Mouse (Mus musculus) bone marrow macrophage, adult 2 months (primary cell): ENCODE measurements around the gene Bbs4. TPM values are rescaled to one million over a fixed set of nuclear protein-coding genes. Genes with fewer than 3 reads are reported as not detected.

Experiments used
- H3K27ac ChIP-seq: 2 replicates; pipeline ENCODE4 v1.5.1; 2012; ENCODE audit warnings: low read depth, low read length; ENCODE audit not compliant: insufficient read depth
- H3K4me1 ChIP-seq: 2 replicates; pipeline ENCODE4 v1.6.1; 2012; ENCODE audit warnings: low read length; ENCODE audit not compliant: control insufficient read depth, insufficient read depth
- H3K4me3 ChIP-seq: 2 replicates; pipeline ENCODE4 v1.5.1; 2012; ENCODE audit warnings: mild to moderate bottlenecking, low read length, moderate library complexity; ENCODE audit not compliant: insufficient read depth
- CTCF ChIP-seq: IDR thresholded peaks from 2 replicates; pipeline ENCODE4 v1.5.1; 2012; ENCODE audit warnings: low read depth, mild to moderate bottlenecking, low read length, moderate library complexity
- POLR2A ChIP-seq: IDR thresholded peaks from 2 replicates; pipeline ENCODE4 v1.6.1; 2012; ENCODE audit warnings: mild to moderate bottlenecking, low read depth, low read length, borderline replicate concordance
- polyA plus RNA-seq: library from polyadenylated mRNA; stranded (reverse); fragments of >200 nt; gene quantifications from 2 replicates; pipeline ENCODE4 v1.2.4, GENCODE M21; 2012; ENCODE audit not compliant: missing spikeins, insufficient read depth, insufficient read length

Gene Bbs4
- polyA plus RNA-seq, 1 experiment, result 5.9 TPM

DNA sequence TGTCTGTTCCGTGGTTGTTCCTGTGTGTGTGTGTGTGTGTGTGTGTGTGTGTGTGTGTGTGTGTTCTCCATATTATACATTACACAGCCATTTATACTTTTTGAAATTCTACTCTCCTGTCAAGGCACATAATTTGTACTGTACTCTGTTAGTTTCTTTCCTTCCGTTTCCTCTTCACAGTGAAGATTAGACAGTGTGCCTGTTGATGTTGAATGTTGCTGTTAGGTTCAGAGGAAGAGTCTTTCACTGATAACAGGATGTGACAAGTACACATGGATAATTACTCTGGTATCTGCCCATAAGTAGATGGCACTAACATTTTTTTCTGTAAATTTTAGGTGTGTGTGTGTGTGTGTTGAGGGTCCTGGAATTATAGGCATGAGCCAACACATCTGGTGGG lies 56.9 kb downstream of the Bbs4 start:
- no peak overlapping the region for H3K4me3 ChIP-seq
- H3K4me1 ChIP-seq, result peaks cover 34% of the 10 kb centered on the region
- TF ChIP-seq POLR2A (no peak), CTCF (no peak)
- H3K27ac ChIP-seq, result no peak overlapping the region

DNA sequence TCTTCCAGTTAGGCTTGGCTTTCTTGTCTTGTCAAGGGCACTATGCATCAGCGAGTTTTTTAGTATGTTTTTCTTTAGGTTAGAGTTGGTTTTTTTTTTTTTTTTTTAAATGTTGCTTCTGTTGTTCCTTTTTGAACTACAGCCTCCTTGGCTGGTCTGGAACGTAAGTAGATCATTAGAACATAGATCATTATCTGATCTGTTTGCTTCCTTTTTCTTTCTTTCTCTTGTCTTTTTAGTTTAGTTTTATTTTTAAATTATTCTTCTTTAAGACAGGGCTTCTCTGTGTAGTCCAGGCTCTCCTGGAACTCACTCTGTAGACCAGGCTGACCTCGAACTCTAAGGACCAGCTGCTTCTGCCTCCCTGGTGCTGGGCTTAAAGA lies 60.8 kb downstream of the Bbs4 start:
- peaks cover 48% of the 10 kb centered on the region for H3K4me1 ChIP-seq
- TF ChIP-seq POLR2A (no peak), CTCF (no peak)
- H3K4me3 ChIP-seq, result peak overlapping the region; percentile 74
- peak overlapping the region; percentile 75 for H3K27ac ChIP-seq

DNA sequence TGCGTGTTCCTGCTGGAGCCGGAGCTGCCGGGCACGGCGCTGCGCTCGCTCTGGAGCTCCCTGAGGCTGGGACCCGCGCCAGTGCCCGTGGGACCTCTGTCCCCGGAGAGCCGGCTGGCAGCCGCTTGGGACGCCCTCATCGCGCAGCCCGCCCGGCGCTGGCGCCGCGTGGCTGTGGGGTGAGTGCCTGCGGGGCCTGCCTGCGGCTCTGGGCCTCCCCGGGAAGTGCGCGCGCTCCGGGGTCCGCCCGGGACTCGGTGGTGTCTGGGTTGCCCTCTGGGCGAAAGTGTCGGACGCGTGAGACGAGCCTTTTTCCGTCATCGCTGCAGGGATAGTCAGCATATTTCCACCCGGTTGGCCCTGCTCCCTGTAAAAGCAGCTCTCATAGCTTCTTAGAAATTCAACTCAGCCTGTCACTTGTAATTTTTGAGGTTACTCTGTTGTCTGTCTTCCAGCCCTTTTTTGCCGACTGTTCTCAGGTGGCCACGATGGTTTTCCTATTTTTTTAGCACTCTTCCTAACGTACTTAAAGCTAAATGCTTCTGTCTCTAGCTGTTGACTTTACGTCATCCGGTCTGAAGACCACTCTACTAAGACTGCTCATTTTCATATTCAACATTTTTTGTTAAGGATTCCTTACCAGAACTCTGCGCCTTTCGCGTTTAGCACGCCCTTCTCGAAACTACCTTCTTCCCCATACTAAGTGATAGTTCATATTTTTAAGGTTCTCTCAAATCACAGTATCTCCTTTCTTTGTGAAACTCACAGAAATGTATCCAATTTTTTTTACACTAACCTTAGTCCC lies 61.4 kb downstream of the Bbs4 start:
- TF ChIP-seq CTCF (no peak), POLR2A (no peak)
- Histone ChIP-seq H3K27ac (peak overlapping the region; percentile 75), H3K4me1 (peaks cover 53% of the 10 kb centered on the region), H3K4me3 (peak overlapping the region; percentile 74)

DNA sequence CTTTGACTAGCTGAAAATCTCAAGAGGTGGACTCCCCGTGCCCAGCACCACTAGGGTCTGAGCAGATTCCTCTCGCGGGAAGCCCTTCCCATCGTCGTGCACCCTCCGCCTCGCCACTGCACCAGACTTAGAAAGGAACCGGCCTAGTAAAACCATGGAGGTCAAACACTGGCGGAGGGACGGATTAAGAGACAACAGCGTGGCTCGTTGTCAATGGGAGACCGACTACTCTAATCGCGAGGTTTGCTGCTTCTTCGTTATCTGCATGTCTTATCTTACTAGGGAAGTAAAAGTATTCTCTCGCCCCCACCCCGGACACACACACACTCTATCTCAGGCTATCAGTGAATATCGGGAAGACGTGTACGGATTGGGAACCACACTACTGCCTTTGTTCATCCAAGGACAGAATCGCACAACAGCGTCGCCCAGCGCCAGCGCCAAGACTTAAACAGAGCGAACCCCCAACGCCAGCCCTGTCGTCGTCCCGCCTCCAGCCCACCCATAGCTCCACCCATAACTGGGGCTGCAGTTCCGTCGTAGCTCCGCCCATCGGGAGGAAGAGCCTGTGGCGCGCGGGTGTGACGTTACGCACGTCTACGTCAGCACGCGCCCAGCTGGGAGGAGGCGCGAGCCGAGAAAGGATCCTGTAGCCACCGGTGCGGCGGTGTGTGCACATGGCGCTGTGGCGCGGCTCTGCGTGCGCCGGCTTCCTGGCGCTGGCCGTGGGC lies 62.2 kb downstream of the Bbs4 start, which contains the start of gene Adpgk:
Gene Adpgk (plus strand): TSS at position 602 of the 731 bp plus-strand sequence.
- Histone ChIP-seq H3K27ac (peak within 1 kb of the TSS; percentile 75), H3K4me3 (peak within 1 kb of the TSS; percentile 74), H3K4me1 (peaks cover 54% of the 10 kb centered on the region)
- TF ChIP-seq POLR2A (no peak), CTCF (no peak; the same call in 1 of the 2 replicates)

DNA sequence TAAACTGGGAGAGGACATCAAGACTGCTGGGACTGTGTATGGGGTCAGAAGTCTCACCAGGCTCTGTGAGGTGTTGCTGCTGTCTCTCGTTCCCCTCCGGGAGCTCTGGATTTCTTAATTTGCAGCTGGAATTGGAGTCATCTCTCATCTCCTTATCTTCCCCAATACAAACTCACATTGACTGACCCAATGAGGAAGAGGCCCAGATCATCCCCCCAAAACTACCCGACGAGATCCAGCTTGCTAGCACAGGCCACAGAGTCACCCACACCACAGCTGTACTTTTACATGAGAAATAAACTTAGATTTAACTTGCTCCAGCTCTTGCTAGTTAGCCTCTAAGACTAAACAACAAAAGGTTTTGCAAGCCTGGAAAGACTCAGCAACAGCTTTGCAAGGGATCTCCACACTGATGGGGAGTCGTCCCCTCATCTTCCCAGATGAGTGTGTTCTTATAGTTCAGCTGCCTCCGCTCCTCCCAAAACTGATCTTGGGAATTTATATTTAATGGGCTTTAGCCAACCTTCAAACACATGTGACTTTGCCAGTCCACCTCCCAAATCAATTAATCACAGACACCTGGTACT lies 63.7 kb downstream of the Bbs4 start:
- Histone ChIP-seq H3K27ac (no peak overlapping the region), H3K4me1 (peaks cover 39% of the 10 kb centered on the region), H3K4me3 (no peak overlapping the region)
- no peak for TF ChIP-seq CTCF
- TF ChIP-seq POLR2A, result no peak

DNA sequence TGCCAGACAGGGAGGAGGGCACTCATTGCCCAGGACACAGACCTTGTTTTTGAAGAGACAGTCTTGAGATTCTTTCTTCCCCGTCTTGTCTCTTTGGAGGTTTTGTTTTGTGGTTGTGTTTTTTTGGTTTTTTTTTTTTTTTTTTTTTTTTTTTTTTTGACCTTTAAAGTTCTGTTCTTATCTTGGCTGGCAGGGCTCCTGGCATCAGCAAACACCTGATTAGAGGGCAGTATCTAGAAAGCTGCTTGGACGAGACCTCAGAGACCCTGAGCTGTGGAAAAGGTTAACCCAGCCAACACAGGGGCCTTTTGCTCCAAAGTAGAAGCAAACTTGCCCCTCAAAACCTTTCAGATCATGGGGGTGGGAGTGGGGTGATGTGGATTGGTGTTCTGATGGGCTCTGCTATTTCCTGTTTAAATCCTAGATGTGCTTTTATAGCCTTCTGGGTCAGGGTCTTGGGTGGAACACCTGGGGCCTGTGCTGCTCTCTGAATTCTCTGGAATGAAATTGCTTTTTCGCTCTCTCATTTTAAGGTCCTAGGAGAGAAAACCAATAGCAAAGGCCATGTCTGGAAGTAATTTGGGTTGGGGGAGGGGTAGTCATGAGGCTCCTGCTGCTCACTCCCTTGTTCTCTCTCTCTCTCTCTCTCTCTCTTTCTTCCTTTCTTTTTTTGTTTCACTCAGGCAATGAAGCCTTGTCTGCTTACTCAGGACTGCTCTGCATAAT lies 64.5 kb downstream of the Bbs4 start:
- Histone ChIP-seq H3K4me3 (no peak overlapping the region), H3K4me1 (peaks cover 34% of the 10 kb centered on the region), H3K27ac (no peak overlapping the region)
- TF ChIP-seq POLR2A, result no peak
- TF ChIP-seq CTCF, result no peak

DNA sequence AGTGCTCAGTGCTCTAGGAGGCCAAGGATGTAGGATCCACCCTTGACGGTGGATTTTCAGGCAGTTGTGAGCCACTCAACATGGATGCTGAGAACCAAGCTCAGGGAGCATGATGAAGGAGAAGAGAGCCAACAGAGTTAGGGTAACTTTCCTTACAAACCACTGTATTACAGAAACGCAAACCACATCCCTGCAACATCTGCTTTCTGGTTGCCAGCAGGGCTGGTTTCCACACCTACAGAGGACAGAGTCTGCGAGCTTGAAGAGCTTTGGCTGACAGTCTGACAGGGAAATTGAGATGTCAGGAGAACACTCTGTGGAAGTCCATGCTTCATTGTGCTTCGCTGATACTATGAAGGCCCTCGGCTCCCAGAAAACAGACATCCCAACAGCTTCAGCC lies 65.2 kb downstream of the Bbs4 start:
- H3K4me1 ChIP-seq, result peaks cover 26% of the 10 kb centered on the region
- no peak overlapping the region for H3K4me3 ChIP-seq
- no peak for TF ChIP-seq POLR2A
- no peak for TF ChIP-seq CTCF
- H3K27ac ChIP-seq, result no peak overlapping the region

DNA sequence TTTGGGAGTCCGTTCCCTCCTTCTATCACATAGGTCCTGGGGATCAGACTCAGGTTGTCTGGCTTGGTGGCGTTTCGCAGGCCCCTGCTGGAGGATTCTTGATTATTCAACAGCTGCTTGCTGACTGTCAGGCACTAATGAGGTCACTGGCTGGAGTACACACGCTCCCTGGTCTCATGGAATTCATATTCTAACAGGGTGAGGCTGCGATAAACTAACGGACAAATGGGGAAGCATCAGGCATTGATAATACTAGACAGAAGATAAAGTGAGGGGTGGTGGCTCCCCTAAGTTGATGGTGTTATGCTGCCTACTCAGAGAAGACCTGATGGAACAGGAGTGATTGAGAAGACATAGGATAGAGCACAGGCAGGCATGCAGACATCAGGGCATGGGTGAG lies 67.7 kb downstream of the Bbs4 start:
- Histone ChIP-seq H3K4me3 (no peak overlapping the region), H3K4me1 (peaks cover 22% of the 10 kb centered on the region), H3K27ac (no peak overlapping the region)
- TF ChIP-seq POLR2A (no peak), CTCF (no peak)

DNA sequence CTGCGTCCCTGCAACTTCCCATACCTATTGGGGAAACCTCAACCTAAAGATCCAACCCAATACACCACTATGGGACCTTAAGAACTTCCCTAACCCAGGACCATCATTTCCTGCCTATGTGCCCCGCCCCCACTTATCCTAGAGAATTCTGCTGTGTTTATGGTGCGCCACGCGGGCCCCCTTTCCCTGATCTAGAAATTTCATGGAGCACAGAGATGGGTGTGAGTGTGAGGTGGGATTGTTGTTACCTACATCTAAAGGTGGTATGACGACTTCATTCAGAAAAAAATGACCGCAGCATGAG lies 70.7 kb downstream of the Bbs4 start:
- TF ChIP-seq CTCF (no peak; the same call in 1 of the 2 replicates), POLR2A (no peak)
- Histone ChIP-seq H3K4me1 (peaks cover 13% of the 10 kb centered on the region), H3K4me3 (no peak overlapping the region), H3K27ac (no peak overlapping the region)
